Mouse (Mus musculus) kidney, postnatal 10 days (tissue): ENCODE measurements around the gene Bsph1.
"Not testable (repeated sequence)": the region's sequence is repeated elsewhere in the genome, so short reads cannot be mapped to it uniquely, and the experiment has no call there.

Source experiments
- DNase-seq: peaks from one replicate; pipeline ENCODE4 v3.0.0; 2021; ENCODE audit warnings: mixed read lengths

Bsph1 gene

DNA sequence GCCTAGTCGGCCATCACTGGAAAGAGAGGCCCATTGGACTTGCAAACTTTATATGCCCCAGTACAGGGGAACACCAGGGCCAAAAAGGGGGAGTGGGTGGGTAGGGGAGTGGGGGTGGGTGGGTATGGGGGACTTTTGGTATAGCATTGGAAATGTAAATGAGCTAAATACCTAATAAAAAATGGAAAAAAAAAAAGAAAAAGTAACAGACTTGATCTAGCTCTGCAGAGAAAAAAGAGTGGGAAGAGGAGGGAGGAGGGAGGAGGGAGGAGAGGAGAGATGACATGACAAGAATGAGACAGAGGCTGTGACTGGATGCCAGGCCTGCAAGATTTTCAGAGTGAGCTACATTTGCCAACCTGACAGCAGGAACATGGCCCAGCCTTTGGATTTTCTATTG is at the start of gene Bsph1:
Gene Bsph1 (plus strand): TSS at position 301 of the 400 bp plus-strand sequence.
- not testable (repeated sequence) for DNase-seq

DNA sequence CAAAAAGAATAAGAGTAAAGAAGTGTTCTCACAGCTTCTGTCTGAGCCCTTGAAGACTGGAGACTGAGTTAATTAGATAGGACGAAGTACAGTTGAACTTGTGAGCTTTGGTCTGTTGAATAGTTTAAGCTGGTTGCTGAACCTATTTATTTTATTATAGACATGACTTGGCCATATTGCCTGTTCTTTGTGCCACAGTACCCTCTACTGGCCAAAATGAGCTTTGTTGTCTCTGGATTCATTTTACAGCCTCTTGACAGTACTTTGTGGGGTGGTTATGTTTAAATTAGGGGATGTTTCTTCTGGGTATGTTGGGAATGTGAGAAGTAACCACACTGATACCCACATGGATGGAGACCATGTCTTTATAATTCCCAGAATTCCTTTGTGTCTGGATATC is 60.9 kb downstream of the Bsph1 start:
- peak; percentile 26 for DNase-seq
